Mouse (Mus musculus) liver, postnatal 0 days (tissue): ENCODE results near the gene Gm14326. TPM values are rescaled to one million over a fixed set of nuclear protein-coding genes. Genes with fewer than 3 reads are reported as not detected.

Experiments used
- polyA plus RNA-seq: library from polyadenylated mRNA; unstranded; fragments of >200 nt; fragmentation: Nextera tagmentation; extraction: Ambion mirVana; gene quantifications from 2 replicates; pipeline ENCODE4 v1.2.1, GENCODE M21; 2015

The Gm14326 gene
- polyA plus RNA-seq, 1 experiment from 2014 or later = 4.9 TPM

Other genes starting within 250 kb of the Gm14326 start
- gene Gm14322, start 198.0 kb downstream of the Gm14326 start, polyA plus RNA-seq = 0.34 and 1.4 TPM in 2 replicates
- 7.9 and 9.1 TPM in 2 replicates for gene Gm14325, start 117.0 kb downstream of the Gm14326 start, polyA plus RNA-seq
- 1.5 and 1.9 TPM in 2 replicates for gene Gm14327, start 60.2 kb downstream of the Gm14326 start, polyA plus RNA-seq
- 0.34 and 0.48 TPM in 2 replicates for gene Zfp972, start 31.7 kb downstream of the Gm14326 start, polyA plus RNA-seq
- gene Zfp971, start 66.0 kb upstream of the Gm14326 start, polyA plus RNA-seq = 4.0 TPM in 2 replicates
- 2.9 TPM in 2 replicates for gene Zfp931, start 121.2 kb upstream of the Gm14326 start, polyA plus RNA-seq
- not detected in 2 replicates for gene Phactr3, start 161.7 kb upstream of the Gm14326 start, polyA plus RNA-seq